Mouse (Mus musculus): ENCODE data around the gene Gm20388.

DNA sequence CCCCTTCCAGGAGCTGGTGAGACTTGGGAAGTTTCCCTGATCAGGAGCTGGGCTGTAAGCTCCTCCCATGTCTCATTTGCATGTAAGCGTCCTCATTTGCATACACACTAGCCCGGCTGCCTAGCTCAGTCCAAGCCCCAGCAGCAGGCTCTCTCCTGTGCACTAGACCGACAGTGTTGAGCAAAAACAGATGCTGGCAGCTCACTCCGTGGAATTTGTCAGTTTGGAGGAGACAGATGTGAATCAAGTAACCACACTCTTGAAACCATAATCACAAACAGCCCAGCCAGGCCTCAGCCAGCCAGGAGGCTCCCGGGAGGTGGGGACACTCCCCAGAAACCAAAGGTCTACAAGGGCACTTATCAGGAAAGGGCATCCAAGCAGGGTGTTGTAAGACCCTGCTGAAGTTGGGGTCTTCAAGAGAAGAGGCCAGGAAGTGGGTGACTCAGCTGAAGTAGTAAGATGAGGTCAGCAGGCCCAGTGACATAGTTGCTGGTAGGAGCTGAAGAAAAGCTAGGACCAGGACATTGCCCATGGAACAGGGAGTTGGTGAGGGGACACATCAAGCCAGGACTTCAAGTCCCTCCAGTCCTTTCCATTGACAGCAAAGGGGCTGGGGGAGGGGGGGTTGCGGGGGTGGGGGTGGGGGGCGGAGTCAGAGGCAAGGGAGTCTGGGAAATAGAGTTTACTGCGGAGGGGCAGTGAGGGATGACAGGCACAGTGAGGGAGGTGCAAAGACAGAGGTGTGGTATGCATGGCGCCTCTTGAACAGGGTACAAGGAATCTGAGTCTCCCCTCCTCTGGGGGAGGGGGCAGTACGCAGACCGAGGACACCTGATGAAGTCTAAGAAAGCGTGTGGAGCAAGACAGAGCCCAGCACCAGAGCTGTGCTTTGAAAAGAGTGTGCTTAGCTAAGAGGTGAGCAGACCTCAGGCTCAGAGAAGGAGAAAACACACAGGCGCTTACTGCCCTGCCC lies 306.5 kb downstream of the Gm20388 start:
- TF ChIP-seq POLR2A (IDR thresholded peaks at IDR 0.05; ENCODE audit: borderline replicate concordance, extremely low read depth, insufficient read depth, insufficient read length, poor library complexity, severe bottlenecking) (no peak), CTCF (IDR thresholded peaks at IDR 0.05; ENCODE audit: borderline replicate concordance, extremely low read depth, insufficient read depth, insufficient read length) (no peak)

Measured in brain, embryonic 14.5 days (tissue).